Mouse (Mus musculus) lung, postnatal 25 days (tissue): ENCODE measurements around the gene Lmbrd1.
"Not testable (repeated sequence)": the region's sequence is repeated elsewhere in the genome, so short reads cannot be mapped to it uniquely, and the experiment has no call there.

Experiments
- DNase-seq: peaks from one replicate; pipeline ENCODE4 v3.0.0; 2022; ENCODE audit warnings: low spot score

Lmbrd1 gene

DNA sequence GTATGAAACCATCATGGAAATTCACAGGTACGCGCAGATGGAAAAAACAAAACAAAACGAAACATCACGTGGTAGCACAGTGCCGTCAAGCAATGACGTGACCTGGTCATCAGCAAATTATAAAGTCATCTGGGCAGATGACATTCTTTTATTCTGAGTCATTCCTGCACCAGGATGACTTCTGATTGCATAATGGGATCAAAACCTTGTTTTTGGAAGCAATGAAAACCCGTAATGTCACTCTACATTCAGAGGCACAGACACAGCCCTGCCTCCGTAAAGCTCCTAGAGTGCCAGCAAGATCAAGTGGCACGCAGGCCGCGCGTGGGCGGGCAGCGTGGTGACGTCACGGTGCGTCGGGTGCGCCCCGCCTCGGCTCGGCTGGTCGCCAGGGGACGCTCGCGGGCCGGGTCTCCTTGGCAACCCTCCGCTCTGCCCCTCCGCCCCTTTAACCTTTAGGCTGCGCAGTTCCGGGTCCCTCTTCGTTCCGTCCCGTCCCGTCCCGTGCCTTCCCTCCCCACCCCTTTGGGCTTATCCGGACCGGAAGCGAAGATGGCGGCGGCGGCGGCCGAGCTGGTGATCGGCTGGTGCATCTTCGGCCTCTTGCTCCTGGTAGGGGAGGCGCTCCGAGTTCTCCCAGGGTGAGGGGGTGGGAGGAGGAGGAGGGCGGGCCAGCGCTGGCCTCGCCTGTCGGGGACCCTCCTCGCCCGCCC lies at the start of gene Lmbrd1:
TSS of gene Lmbrd1 (plus strand) at position 426 of the 713 bp plus-strand sequence.
- DNase-seq, result peak; percentile 93

- no peak for DNase-seq
These were observed 44.8 kb upstream of the Lmbrd1 start for GRCm38 (mm10) chr1:24633553-24634132.

GRCm38 (mm10) chr1:24650100-24650499 lies 28.3 kb upstream of the Lmbrd1 start:
- DNase-seq, result no peak

GRCm38 (mm10) chr1:24659914-24660313 lies 18.5 kb upstream of the Lmbrd1 start:
- DNase-seq, result no peak

DNA sequence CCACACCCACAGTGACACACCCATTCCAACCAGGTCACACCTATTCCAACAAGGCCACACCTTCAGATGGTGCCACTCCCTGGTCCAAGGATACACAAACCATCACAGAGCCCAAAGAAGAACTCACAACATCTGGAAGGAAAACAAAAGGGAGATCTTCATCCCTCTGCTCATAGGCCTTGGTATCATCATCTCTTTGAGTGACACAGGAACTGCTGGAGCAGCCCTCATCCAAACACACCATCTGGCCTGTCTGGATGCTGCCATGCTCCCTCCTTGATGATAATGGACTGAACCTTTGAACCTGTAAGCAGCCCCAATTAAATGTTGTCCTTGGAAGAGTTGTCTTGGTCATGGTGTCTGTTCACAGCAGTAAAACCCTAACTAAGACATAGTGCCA lies 17.8 kb upstream of the Lmbrd1 start:
- DNase-seq, result not testable (repeated sequence)

GRCm38 (mm10) chr1:24661551-24661950 lies 16.9 kb upstream of the Lmbrd1 start:
- DNase-seq, result no peak

GRCm38 (mm10) chr1:24664158-24664557 lies 14.3 kb upstream of the Lmbrd1 start:
- no peak for DNase-seq

DNA sequence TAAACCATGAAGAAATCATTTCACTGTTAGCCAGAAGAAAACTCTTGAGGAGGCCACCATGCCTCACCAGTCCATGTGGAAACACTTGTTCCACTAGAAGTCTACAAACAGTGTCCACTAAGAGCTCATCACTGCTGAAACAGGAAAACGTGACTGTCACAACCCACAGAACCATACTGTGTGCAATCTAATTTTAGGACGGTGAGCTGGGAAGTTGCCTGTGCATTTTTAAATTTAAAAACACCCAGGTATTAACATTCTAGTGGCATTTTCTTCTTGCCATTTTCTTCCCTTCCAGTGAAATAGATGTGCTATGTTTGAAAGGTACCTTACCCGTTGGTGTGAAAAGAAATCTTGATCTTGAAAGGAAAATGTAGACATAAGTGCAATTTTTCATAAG lies 5.2 kb upstream of the Lmbrd1 start:
- no peak for DNase-seq

GRCm38 (mm10) chr1:24677706-24678105 lies 724 bp upstream of the Lmbrd1 start:
- no peak for DNase-seq

DNA sequence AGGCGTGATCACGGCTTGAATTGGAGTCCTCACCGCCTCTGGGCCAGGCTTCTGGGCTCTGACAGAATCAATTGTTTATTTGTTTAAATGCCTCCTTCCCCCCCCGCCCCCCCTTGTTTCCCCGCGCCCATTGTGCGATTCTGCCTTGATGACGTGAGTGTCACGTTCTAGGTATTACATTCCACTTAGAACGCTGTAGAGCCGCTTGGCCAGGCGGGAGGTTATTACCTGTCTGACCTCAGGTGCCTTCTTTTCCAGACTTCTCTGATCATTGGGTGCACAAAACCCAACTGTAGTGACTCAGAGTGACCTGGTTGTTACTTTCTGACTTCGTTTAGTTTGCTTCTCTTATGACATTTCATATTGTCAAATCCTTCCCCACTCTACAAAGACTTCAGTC lies 641 bp downstream of the Lmbrd1 start:
- DNase-seq, result peak; percentile 32

GRCm38 (mm10) chr1:24680991-24681390 lies 2.6 kb downstream of the Lmbrd1 start:
- DNase-seq, result peak; percentile 48

GRCm38 (mm10) chr1:24681946-24682345 lies 3.5 kb downstream of the Lmbrd1 start:
- no peak for DNase-seq

DNA sequence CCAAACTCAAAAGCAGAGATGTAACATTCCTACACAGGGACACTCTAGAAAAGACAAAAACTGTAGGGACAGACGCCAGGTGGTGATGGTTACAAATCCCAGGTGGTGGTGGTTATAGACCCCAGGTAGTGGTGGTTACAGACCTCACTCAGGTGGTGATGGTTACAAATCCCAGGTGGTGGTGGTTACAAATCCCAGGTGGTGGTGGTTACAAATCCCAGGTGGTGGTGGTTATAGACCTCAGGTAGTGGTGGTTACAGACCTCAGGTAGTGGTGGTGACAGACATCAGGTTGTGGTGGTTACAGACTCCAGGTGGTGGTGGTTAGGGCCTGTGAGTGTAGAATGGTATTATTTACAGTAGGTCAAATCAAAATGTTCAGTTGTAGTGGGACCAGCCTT lies 5.5 kb downstream of the Lmbrd1 start:
- DNase-seq, result no peak

GRCm38 (mm10) chr1:24685606-24686005 lies 7.2 kb downstream of the Lmbrd1 start:
- DNase-seq, result peak; percentile 35

DNA sequence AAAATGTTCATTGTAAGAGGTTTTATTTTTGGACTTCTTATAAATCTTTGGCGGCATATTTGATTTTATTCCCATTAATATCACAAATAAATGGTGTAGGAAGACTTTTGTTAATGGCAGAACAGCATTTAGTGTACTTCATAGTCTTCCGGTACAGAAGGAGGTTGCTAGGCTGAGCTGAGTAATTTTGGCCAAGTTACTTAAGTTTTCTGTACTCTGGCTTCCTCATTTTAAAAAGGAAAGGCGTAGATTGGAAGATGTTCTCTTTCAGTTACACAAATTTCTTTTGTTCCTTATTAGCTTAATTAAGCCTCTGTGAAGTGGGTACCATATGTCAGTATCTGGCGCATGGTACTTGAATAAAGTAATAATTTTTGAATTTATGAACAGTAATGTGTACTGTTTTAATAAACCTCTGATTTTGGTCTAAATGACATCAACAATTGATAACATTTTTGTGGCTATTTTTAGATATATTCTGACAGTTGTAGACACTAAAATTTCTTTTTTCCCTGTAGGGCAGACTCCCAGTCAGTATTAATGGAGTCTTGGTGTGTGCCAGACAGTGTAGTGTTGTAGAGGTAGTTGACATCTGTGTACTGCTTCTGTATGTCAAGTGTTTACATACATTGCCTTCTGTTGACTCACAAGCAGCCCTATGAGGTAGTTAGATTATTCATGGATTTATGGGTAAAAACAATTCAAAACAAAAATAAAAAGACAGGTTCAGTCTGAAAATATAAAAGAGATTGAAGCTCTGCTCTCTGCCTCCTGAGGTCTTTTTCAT lies 8.0 kb downstream of the Lmbrd1 start:
- DNase-seq, result no peak

DNA sequence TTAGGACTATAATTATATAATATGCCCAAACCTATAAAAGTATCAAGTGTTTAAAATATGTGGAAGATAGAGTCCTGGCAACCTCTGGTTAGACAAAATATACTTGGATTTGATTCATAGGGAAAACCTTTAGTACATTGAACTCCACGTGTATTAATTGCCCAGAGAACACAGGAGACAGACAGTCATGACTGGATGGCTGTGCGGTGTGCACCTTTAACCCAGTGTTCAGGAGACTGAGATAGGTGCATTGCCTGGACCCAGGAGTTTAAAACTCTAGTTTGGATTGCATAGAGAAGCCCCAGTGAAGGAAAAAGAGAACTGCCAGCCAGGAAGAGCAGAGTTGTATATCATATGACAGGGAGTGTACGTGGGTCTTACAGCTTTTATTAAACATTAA lies 19.2 kb downstream of the Lmbrd1 start:
- no peak for DNase-seq

DNA sequence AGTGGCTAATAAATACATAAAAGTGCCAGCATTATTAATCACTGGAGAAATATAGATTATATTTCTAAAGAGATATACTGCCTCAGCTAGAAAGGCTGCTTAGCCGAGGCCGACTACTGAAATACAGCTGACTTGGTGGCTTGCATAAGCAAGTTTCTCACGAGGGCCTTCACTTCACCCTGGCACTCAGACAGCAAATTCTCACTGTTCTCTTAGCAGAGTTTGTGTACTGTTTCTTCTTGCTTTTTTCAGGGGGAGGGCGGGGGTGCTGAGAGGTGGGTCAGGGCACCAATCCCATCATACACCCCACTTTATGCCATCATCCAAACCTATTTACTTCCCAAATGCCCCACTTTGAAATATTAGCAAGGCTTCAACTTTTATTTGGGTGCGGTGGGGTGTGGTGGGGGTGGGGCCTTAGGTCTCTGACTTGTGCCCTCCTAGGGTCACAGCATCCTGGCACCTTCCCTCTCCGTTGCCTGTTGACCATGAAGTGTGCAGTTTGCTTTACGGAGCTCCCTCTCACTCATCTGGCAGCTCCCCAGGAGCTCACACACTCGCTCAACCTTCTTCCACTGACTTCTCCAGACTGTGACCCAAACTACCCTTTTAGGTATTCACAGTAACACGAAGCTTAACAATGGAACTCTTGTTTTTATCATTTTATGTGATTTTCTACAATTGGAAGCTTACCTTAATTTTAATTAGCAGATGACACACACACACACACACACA lies 19.9 kb downstream of the Lmbrd1 start:
- no peak for DNase-seq

DNA sequence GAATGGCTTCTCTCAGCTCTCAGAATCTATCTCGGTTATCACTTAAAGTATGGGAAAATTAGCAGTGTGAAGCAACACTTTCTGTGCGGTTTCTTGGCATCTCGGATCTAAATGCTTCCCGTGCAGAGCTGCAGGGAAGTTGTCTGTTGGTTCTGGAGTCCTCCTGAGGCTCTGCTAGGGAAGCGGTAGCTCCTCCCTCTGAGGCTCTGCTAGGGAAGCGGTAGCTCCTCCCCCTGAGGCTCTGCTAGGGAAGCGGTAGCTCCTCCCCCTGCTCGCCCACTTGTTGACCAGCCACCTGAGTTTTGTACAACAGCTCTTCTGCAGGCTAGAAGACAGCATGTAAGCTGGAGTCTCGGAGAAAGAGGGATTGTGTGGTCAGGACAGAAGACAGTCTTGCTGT lies 20.9 kb downstream of the Lmbrd1 start:
- peak; percentile 50 for DNase-seq

DNA sequence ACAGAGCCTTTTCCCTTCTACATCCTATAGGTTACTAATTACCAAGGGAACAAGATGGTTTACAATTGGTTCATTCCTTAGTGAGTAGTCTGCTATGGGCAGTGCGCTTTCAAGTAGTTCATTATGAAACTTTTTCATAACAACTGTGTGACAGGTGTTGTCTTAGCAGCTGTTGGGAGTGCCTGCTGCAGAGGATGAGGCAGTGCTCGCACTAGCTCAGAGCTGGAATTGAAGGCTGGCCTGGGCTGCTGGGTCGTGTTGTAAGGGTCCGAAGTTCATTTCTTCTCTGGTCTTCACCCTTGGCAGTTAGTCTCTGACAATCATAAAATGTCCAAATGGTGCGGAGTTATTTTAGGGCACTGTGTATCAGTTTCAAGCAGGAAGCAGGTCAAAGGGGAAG lies 21.8 kb downstream of the Lmbrd1 start:
- no peak for DNase-seq

GRCm38 (mm10) chr1:24703821-24704220 lies 25.4 kb downstream of the Lmbrd1 start:
- DNase-seq, result no peak

DNA sequence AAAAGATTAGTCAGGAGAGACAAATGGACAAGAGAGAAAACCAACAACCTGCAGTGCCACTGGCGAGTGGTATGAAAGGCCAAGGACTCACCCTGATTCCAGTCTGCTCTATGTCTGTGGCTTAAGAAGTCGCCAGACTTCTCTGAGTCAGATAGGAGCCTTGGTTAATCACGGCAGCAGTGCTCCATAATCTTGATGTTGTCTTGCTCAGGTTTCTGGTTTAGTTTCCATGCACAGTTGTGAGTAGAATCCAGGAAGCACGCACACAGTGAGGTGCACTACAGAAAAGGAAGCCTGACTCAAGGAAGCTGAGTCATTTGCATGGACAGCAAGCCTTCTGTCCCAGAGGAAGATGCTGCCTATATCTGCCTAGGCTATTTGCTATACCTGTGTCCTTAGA lies 37.9 kb downstream of the Lmbrd1 start:
- no peak for DNase-seq

DNA sequence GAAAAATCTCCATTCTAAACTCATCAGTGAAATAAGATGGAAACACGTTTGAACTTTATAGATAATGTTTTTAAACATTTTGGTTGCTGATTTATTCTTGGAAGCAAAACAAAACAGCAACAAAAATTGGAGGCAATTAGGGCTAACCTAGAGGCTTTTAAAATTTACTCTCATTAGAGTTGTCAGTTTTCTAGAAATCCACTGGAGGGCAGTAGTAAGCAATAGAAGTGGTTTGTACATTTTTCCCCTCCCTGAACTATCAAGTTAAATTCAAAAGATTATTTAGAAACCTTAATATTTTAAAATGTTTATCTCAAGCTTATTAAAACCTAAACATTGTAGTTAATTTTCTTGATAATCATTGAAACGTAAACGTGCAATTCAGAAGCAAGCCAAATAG lies 41.2 kb downstream of the Lmbrd1 start:
- DNase-seq, result no peak

- DNase-seq, result no peak
These were observed 41.8 kb downstream of the Lmbrd1 start for GRCm38 (mm10) chr1:24720209-24720608.
